Mouse (Mus musculus) thymus, adult 2 months (tissue): Measurements from ENCODE around the gene Gng8. TPM values are rescaled to one million over a fixed set of nuclear protein-coding genes. Genes with fewer than 3 reads are reported as not detected.

ENCODE experiments used
- DNase-seq: peaks from one replicate; pipeline ENCODE4 v3.0.0; 2021
- H3K27ac ChIP-seq: fragments of 200-500 bp; 2 replicates; pipeline ENCODE4 v1.5.1; 2012; ENCODE audit warnings: low read length, control low read depth; ENCODE audit not compliant: control insufficient read depth, insufficient read depth
- H3K27me3 ChIP-seq: fragments of 200-500 bp; 2 replicates; pipeline ENCODE4 v1.6.1; 2012; ENCODE audit warnings: mild to moderate bottlenecking, low read length, moderate library complexity, mixed read lengths; ENCODE audit not compliant: control insufficient read depth, insufficient read depth
- H3K36me3 ChIP-seq: fragments of 200-500 bp; 2 replicates; pipeline ENCODE4 v1.6.1; 2012; ENCODE audit warnings: mild to moderate bottlenecking, low read length, moderate library complexity; ENCODE audit not compliant: control insufficient read depth, insufficient read depth
- H3K4me1 ChIP-seq: fragments of 200-500 bp; replicated peaks from 2 replicates; pipeline ENCODE4 v1.6.1; 2012; ENCODE audit warnings: low read length; ENCODE audit not compliant: control insufficient read depth, insufficient read depth
- H3K4me3 ChIP-seq: fragments of 200-500 bp; 2 replicates; pipeline ENCODE4 v1.5.1; 2012; ENCODE audit warnings: mild to moderate bottlenecking, low read length, control low read depth, moderate library complexity; ENCODE audit not compliant: control insufficient read depth, insufficient read depth
- CTCF ChIP-seq: fragments of 200-500 bp; IDR thresholded peaks from 2 replicates; pipeline ENCODE4 v1.5.1; 2012; ENCODE audit warnings: mild to moderate bottlenecking, control low read depth, low read length, moderate library complexity, borderline replicate concordance; ENCODE audit not compliant: control insufficient read depth, poor library complexity, insufficient read depth; ENCODE audit errors: extremely low read depth
- POLR2A ChIP-seq: fragments of 200-500 bp; IDR thresholded peaks from 2 replicates; pipeline ENCODE4 v1.6.1; 2012; ENCODE audit warnings: mild to moderate bottlenecking, low read length, control low read depth, moderate library complexity; ENCODE audit not compliant: control insufficient read depth, poor library complexity, insufficient read depth; ENCODE audit errors: extremely low read depth
- WGBS: fragments of 180-500 bp; shearing (Covaris S2); methylation state at CpG from one replicate; pipeline ENCODE4 v1.1.7; 2018; 5-methylcytosine and 5-hydroxymethylcytosine counted together
- polyA plus RNA-seq: library from polyadenylated mRNA; depleted of rRNA; stranded (reverse); fragments of >200 nt; gene quantifications from 2 replicates; pipeline ENCODE4 v1.2.3, GENCODE M21; 2012

Gng8 gene
- polyA plus RNA-seq, 1 experiment: 1.7 TPM

DNA sequence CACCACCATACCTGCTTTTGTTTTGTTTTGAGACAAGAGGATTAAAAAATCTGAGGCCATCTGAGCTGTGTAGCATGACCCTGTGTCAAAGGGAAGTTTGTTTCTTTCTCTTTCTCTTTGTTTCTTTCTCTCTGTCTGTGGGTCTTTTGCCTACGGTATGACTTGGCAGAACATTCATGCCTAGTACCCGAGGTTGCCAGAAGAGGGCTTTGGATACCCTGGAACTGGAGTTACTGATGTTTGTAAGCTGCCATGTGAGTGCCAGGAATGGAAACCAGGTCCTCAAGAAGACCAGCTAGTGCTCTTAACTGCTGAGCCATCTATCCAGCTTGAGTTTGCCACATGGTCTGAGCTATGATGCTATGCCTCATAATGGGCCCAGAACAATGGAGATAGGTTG, 36.8 kb downstream of the Gng8 start:
- 0 out of 2 replicates have a peak, but pooled peaks cover 2% of the 10 kb centered on the region for H3K4me1 ChIP-seq
- H3K36me3 ChIP-seq: no peaks in the 10 kb centered on the region
- DNase-seq: no peak
- TF ChIP-seq CTCF: no peak
- no peak for TF ChIP-seq POLR2A
- WGBS: 14% methylated on average over 2 of the region's 2 CpGs
- H3K4me3 ChIP-seq: no peak overlapping the region
- no peak overlapping the region for H3K27ac ChIP-seq
- no peaks in the 10 kb centered on the region for H3K27me3 ChIP-seq

DNA sequence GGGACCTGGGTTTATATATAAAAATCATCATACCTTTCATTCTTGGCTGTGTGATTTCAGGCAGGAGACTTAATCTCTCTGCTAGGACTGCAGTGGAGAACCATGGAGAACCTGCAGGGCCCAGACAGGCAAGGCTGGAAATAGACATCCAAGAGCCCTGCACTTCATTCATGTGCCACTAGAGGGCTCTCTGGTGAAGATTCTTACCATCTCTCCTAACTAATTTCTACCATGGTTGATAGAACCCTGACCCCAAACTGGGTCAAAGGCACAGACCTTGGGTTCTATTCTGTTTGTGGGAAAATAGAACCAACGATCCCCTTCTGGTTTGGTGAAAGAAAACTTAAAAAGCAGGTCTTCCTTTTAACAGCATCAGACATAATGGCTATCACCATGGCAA, 39.3 kb downstream of the Gng8 start:
- peak; percentile 70 for DNase-seq
- no peak overlapping the region for H3K4me3 ChIP-seq
- TF ChIP-seq POLR2A (no peak), CTCF (no peak)
- H3K4me1 ChIP-seq: no peaks in the 10 kb centered on the region
- H3K36me3 ChIP-seq: no peaks in the 10 kb centered on the region
- 8% methylated on average over 1 of the region's 1 CpGs for WGBS
- no peak overlapping the region for H3K27ac ChIP-seq
- no peaks in the 10 kb centered on the region for H3K27me3 ChIP-seq

DNA sequence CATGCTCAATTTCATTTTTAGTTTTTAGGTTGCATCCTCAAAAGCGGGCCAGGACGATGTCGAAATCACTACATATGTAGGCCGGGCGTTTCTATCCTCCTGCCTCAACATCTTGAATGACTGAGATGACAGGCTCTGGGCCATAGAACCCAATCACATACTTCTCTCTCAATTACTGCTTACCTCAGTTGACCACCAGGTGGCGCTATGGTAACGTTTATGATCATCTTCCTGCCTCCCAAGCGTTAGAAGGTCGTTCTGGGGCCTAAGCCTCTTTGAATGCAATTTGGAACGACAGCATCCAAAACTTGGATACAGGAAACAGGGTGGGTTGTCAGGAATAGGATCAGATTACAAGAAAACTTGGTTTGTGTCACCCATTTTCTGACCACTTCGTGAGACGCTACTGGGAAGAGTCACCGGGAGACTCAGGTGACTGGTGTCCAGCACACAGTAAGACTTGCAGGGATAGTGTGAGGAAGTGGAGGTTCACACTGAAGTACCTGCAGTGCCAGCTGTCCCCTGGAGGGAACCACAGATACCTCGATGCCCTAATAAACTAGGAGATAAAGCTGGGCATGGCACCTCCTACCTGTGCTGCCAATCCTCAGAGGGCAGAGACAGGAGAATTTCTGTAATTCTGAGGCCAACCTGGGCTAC, 40.5 kb downstream of the Gng8 start:
- DNase-seq: peak; percentile 80
- Histone ChIP-seq H3K27ac (no peak overlapping the region), H3K27me3 (no peaks in the 10 kb centered on the region), H3K4me1 (no peaks in the 10 kb centered on the region), H3K4me3 (no peak overlapping the region), H3K36me3 (no peaks in the 10 kb centered on the region)
- TF ChIP-seq CTCF (no peak), POLR2A (no peak)
- WGBS: 24% methylated on average over 14 of the region's 14 CpGs

DNA sequence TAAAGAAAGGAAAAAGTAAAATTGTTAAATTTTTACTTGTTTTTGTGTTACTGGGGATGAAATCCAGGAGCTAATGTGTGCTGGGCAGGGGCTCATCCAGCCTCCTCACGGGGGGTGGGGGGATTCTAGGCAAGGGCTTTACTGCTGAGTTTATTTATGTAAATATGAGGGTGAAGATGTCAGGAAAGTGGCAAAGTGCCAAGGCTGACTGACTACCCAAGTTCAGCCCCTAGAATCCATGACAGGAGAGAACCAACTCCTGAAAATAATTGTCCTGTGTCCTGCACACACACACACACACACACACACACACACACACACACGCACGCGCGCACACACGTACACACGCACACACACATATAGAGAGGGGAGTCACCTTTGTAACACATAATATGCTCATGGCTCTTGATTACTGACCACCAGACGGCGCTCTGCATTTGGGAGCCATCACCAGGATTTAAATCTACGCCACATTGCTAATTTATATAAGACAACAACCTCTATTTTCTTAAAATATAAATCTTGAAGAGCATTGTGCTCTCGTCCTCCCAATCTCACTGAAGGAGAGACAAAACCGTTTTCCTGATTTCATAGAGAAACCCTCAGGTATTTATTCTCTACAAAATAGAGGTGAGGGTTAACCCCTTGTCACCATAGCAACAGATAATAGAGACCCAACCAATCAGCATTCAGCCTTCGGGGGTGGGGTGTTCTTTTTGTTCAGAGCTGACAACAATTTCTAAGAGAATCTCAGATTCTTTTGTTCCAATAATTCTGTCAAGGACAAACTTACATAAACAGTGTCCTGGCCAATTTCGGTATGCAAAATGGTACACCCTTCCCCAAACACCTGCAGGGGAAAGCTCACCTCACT, 41.4 kb downstream of the Gng8 start:
- no peaks in the 10 kb centered on the region for H3K4me1 ChIP-seq
- H3K36me3 ChIP-seq: no peaks in the 10 kb centered on the region
- TF ChIP-seq CTCF (no peak), POLR2A (no peak)
- 44% methylated on average over 14 of the region's 14 CpGs for WGBS
- H3K4me3 ChIP-seq: no peak overlapping the region
- DNase-seq: peak; percentile 65
- H3K27me3 ChIP-seq: no peaks in the 10 kb centered on the region
- H3K27ac ChIP-seq: no peak overlapping the region

DNA sequence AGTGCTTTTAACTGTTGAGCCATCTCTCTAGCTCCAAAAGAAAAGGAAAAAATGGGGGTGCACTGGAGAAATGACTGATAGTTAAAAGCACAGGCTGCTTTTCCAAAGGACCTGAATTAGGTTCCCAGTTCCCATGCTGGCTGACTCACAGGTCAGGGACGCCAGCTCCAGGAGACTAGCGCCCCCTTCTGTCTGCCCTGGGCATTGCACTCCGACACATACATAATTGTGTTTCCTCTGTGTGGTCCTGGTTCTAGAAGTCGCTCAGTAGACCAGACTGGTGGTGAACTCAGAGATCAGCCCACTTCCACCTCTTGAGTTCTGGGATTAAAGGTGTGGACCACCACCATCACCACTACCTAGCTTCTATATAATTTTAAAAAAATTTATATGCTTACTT, 45.7 kb downstream of the Gng8 start:
- 49% methylated on average over 4 of the region's 4 CpGs for WGBS
- H3K27ac ChIP-seq: no peak overlapping the region
- no peak overlapping the region for H3K4me3 ChIP-seq
- H3K4me1 ChIP-seq: no peaks in the 10 kb centered on the region
- H3K36me3 ChIP-seq: no peaks in the 10 kb centered on the region
- no peaks in the 10 kb centered on the region for H3K27me3 ChIP-seq
- no peak for DNase-seq
- TF ChIP-seq POLR2A: no peak
- TF ChIP-seq CTCF: peak; percentile 63; the same call in 1 of the 2 replicates

DNA sequence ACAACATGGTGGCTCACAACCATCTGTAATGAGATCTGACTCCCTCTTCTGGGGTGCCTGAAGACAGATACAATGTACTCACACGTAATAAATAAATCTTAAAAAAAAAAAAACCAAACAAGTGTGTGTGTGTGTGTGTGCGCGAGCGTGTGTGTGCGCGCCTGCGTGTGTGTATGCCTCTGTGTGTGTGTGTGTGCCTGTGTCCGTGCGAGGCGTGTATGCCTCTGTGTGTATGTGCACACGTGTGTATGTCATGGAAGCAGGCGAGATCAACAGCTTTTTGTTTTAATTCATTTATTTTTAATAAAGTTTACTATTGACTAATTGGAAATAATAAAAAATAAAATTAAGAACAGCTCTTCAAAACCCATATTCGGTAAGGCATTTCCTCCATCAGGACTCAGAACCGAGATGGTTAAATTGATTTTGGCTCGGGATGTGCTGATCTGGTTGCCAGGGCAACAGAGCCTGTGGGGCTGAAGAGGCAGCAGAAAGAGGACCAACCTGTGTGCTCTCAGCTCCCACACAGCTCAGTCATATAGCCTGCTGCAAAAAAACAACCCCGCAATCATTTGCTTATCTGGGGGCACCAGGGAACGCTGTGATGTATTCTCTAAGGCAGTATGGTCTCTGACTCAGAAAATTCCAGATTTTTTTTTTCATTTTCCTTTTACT, 46.7 kb downstream of the Gng8 start:
- DNase-seq: no peak
- no peak overlapping the region for H3K27ac ChIP-seq
- TF ChIP-seq CTCF (no peak), POLR2A (no peak)
- no peaks in the 10 kb centered on the region for H3K27me3 ChIP-seq
- H3K36me3 ChIP-seq: no peaks in the 10 kb centered on the region
- H3K4me3 ChIP-seq: no peak overlapping the region
- H3K4me1 ChIP-seq: 0 out of 2 replicates have a peak, but pooled peaks cover 2% of the 10 kb centered on the region
- WGBS: 82% methylated on average over 17 of the region's 17 CpGs
